Mouse (Mus musculus) gastrocnemius, postnatal 25 days (tissue): ENCODE data around the gene 9130409I23Rik. TPM values are rescaled to one million over a fixed set of nuclear protein-coding genes. Genes with fewer than 3 reads are reported as not detected.
A peak's percentile ranks its signal among the peaks of the same experiment; 100 is the strongest.

Experiments used
- DNase-seq: peaks from one replicate; pipeline ENCODE4 v3.0.0; 2022
- long read RNA-seq, 2 experiments: library from polyadenylated mRNA; stranded (forward); transcript quantifications; one replicate each; pipeline ENCODE4 v2.0.0; 2021
- total RNA-seq, 2 experiments: library from RNA; stranded (reverse); gene quantifications; 1 replicate in 1 of 2; 2 replicates in 1 of 2; pipeline ENCODE4 v1.2.3; 2021

Gene 9130409I23Rik
- not detected for total RNA-seq
- long read RNA-seq, experiment 1: 0 reads
- long read RNA-seq, experiment 2: 0 reads

- DNase-seq: no peak
Observed at GRCm38 (mm10) chr1:181050937-181051336, at the start of gene 9130409I23Rik. Gene 9130409I23Rik, plus strand, starts transcription at chr1:181051237.

DNA sequence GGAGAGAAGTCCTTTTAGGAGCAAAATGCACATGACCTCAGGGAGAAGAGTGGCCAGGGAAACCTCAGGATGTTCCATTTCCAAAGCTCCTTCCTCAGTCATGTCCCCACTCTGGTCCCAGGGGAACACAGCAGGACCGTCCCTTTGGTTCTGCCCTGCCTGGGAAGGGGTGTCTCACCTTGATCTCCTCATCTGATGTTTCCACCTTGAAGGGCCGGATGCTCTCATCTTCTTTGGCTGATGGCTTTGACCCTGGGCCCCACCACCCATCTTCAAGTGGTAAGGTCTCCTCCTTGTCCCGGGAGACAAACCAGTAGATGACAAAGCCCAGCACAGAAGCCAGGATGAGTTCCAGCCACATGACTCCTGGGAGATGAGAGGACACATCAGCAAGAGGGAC, 49.4 kb upstream of the 9130409I23Rik start:
- no peak for DNase-seq

- DNase-seq: no peak
Observed at GRCm38 (mm10) chr1:181003790-181004189, 47.2 kb upstream of the 9130409I23Rik start.

DNA sequence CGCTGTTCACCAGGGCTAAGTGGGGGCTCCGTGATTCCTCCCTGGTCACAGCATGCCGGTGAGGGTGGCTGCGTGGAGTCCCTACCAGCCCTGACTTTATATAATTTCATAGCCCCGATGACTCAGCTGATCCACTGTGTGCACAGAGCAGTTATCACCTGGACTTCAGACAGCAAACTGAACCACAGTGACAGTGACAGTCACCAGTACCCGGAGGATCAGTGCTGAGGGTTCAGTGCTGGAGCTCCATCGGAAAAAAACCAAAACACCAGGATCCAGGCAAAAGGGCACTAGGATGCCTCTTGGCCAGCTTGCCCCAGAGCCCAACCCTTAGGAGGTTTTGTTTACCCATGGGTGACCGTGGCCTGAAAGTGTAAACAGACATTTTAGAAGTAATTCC, 45.7 kb upstream of the 9130409I23Rik start:
- DNase-seq: no peak

DNA sequence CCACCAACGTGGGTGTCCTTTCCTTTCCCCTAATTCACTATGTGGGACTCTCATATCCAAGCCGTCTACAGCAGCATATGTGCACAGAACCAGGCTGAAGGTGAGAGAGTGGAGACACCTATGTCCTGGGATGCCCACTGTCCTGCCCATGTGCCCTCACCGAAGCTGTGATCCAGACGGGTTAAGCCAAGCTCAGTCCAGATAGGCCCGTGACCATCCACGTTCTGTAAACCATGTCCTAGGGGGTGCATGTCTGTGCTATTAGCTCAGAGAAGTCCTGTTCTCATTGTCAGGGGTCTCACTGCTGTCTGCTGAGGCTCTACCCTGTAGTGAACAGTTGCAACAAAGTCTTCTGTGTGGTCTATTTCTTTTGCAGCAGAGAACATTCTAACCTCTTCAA, 43.2 kb upstream of the 9130409I23Rik start:
- DNase-seq: no peak

DNA sequence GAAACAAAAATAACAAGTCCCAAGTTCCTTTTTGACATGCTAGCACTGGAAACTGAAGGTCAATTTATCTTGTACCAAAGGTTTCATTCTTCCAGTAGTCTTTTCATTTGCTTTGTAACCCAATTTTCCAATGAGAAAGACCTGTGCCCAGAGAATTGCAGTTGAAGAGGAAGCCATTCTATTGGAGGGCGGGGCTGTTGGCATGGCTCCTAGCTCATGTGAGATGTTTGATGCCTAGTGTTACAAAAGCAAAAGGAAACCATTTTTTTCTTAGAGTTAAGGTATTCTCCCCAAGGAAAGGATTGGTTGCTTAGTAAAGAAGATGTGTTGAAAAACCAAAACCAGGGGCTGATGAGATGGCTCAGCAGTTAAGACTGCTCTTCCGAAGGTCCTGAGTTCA, 42.8 kb upstream of the 9130409I23Rik start:
- no peak for DNase-seq

DNA sequence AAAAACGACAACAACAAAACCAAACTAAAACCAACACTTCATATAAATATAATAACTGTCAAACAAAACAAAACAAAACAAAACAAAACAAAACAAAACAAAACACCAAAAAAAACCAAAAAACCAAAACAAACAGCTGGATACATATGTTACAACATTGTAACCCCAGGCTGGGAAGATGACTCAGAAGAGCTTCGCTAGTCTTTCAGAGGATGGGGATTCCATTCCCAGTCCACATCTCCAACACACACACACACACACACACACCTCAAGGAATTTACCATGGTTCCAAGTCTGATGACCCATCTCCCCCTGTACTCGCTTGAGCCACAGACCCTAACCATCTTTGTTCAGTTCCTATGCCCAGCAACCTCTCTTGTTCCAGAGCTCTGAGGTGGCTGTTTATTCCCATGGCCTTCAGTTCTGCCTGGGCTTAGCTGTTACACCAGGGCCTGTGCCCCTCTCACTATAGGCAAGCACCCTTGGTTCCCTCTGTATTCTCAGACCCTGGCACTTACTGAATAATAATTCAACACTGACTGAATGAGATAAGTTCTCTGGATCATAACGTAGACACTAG, 41.9 kb upstream of the 9130409I23Rik start:
- DNase-seq: no peak

DNA sequence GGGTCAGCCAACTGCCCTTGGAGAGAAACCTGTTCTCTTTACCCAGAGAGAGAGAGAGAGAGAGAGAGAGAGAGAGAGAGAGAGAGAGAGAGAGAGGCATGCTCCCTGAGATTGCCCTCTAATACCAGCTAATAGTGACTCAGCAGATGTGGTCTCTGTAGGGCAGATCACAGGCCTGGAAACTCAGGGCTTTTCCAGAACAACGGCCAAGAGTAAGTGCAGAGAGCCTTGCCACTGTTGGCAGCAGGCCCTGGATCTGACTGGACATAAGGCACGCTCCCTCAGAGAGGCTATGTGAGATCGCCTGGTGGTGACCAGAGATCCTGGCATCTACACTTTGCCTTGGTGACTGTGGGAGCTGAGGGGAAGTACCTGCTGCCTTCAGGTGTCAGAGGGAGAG, 41.3 kb upstream of the 9130409I23Rik start:
- peak; percentile 71 for DNase-seq

DNA sequence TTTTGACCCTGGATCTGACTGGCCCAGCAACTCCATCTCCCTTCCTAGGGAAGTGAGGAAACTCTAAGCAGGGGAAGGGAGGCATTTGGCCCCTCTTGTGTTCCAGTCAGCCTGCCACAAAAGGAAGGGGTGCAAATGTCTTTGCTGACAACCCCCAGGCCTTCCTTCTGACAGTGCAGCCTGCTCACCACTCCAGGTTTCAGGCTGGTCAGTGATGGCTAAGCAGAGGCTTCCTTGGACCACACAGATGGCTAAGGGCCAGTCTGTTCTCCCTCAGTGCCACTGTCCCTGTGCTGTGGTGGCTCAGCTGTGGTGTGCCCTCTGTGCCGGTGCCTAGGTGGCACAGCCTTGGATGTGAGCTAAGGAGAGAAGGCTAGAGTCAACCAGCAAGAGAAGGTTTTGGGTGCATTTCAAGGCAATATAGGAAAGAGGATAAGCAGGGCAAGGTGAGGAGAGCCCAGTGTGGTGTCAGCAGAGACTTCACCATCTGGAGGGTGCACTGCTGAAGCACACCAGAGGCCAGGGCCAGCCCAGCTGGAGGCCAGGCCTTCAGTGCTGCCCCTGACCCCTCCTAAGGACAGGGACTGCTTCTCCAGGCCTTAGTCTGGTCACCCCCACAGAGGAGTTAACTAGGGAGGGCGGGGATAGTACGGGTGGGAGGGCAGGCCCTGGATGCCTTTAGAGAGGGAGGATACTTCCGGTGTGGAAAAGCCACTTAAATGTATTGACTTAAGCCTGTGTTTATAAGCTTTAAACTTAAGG, 40.7 kb upstream of the 9130409I23Rik start:
- DNase-seq: no peak

DNA sequence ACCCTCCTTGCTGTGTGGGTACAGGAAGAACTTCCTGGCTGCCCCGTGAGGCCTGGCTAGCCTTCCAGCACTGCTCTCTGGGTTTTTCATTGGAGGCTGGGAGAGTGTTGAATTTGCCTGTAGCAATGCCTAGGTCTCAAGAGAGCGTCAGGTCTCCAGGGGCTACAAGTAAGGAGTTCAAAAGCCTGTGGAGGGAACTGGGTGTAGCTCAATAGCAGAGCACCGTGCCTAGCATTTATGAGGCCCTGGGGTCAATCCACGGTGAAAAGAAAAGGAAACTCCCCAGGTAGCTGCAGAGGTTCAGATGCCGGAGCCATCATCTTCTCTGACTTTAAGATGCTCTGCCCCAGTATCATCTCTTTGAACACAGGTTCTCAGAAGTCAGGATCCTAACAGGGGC, 39.4 kb upstream of the 9130409I23Rik start:
- no peak for DNase-seq

DNA sequence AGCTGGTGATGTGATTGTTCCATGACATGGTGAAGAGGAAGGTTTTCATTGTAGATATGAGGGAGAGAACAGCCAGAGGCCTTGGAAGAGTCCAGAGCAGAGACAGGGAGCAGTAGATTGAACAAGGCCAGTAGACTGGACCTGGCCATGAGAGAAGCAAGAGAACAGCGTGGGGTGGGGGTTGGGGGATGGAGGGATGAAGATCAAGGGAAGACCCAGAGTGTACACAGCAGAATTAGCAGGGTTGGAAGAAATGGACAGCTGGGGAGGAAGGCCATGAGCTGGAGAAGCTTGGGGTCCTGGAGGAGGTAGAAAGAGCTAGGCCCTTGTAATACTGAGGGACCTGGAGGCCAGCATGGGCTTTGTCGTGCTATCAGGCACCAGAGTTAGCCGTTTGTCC, 38.6 kb upstream of the 9130409I23Rik start:
- no peak for DNase-seq

DNA sequence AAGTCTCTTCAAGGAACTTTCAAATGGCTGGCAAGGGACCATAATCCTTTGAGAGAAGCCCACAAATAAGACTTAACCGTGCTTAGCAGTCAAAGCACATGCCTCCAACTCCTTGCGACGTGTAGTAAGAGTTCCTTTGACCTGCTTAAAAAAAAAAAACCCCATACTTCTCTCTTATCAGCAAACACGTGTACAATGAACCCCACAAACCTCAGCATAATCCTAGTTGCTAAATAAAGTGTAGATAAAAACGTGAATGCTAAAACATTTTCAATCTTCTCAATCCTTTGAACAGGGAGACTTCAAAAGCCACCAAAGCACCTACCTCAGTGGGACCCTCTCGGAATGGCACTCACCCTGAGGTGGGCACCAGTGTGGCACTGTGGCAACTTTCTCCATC, 37.6 kb upstream of the 9130409I23Rik start:
- DNase-seq: no peak

GRCm38 (mm10) chr1:181014731-181015500, 36.1 kb upstream of the 9130409I23Rik start:
- peak; percentile 72 for DNase-seq

DNA sequence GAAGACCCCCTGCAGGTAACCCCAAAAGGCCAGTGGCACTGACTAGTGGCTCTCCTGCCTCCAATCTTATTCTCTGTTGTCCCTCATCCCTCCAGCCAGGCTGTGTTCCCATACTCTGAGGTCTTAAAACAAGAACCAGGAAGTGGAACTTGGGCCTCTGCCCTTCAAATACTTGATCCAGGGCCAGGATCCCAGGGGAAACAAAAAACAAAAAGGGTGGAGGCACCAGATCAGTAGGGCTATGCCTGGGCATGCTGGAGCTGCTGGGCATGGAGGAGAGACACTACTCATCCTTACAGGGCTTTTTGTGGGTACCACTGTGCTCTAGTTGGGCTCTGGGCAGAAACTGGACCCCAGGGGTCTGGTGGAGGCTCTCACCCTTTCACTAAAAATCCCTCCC, 35.5 kb upstream of the 9130409I23Rik start:
- DNase-seq: peak; percentile 77

GRCm38 (mm10) chr1:181016045-181016444, 35.0 kb upstream of the 9130409I23Rik start:
- DNase-seq: no peak

DNA sequence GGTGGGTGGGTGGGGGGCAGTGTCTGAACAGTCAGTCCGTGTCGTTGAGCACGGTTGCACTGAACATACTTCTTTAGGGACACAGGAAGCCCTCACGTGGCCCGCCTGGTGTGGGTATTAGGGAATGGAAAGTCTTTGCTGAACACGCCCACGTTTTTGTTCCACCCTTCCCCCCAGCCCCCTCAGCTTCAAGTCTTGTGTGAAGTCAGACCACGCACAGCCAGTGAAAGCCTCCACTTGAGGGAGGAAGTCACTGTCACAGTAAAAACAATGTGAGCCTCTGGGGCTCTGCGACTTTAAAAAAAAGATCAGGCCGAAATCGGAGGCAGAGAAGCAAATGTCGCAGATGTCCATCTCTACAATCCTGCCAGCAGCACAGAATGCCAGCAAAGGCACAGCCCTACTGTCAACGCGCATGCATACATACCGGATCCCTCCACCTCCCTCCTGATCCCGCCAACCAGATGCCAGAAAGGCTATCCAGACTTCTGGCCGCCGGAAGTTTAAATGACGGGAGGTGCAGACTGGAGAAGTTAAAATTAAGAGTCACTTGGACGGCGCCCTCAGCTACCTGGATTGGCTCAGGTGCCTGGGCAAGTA, 34.4 kb upstream of the 9130409I23Rik start:
- peak; percentile 86 for DNase-seq

DNA sequence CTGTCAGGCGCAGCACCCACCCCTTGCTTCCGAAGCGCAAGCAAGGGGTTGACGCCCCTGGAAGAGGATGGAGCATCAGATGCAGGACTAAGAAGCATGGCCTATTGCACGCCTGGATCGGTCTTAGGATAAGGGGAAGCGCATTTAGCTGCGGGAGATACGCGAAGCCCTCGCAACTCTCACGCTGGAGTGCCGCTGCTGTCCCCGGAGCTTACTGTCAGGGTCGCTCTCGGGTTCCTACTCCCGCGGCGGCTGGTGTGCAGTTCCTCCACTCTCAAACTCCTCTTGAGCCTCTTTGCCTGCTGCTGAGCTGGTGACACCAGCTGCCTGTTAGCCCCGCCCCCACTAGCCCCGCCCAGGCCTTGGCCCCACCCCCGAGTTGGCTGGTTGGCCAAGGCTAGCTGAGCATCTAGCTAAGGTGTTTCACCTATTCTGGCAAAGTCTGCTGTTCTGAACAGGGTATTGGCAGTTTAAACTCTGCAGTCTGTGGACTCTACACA, 33.8 kb upstream of the 9130409I23Rik start:
- DNase-seq: peak; percentile 85

- no peak for DNase-seq
Observed at GRCm38 (mm10) chr1:181017890-181018420, 33.1 kb upstream of the 9130409I23Rik start.

DNA sequence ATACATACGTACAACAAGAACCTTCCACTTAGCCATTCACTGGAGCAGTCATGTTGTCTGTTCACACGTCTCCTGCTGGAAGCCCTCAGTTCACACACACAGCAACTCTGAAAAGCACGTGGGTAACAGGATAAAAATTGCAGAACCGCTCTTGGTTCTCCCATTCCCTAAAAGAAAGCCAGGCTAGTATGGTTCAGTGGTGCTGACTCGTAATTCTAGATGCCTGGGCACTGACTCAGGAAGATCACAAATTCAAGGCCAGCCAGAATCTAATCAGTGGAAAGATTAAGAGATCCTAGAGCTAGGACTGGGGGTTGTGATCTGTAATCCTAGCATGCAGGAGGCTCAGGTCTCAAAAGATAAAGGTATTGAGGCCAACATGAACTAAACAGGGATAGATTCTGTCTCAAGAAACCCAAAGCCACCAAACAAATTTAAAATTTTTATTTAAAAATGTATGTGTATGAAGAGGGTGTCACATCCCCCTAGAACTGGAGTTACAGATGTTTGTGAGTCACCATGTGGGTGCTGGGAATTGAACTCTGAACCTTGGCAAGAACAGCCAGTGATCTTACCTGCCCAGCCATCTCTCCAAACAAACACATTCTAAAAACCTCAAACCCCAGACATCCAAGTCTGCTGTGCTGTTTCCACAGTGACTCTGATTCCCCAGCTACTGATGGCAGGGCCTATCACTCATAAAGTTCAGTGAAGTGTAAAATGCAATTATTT, 30.1 kb upstream of the 9130409I23Rik start, which contains the start of gene Ephx1:
Gene Ephx1 (minus strand): TSS at position 149 of the 732 bp plus-strand sequence.
- DNase-seq: no peak

DNA sequence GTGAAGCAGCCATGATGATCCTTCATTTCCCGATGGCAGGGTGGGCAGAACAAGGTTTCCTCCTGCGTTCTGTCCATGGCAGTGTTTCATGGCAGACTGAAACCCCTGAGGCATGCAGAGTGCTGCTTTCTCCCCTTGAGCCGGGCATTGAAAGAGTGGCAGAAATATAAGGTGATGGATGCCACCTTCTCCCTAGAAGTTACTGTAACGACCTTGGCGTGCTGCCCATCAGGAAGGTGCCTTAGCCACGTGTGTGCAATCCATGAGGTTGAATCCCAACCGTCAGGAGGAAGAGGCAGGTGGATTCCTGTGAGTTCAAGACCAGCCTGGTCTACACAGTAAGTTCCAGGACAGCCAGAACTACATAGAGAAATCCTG, 29.6 kb upstream of the 9130409I23Rik start:
- DNase-seq: no peak

DNA sequence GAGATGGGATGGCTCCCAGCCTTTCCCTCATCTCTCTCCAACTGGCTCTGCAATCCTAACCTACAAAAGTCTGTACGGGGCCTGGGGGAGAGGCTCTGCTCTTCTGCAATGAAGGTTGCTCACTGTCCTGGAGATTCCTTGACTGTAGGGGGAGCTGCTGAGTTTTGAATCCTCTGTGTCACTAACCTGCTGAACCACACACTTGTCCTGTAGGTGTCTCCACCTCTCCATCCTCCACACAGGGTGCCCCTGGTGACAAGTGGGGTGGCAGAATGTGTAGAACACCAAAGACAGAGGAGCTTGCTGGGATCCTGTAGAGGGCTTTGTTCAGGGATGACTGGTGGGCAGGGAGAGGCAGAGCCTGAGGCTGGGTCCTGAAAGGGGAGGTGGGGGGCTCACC, 28.8 kb upstream of the 9130409I23Rik start:
- peak; percentile 35 for DNase-seq
